Mouse (Mus musculus): ENCODE measurements around the gene 3110009E18Rik.

- no peak for TF ChIP-seq EP300 (IDR thresholded peaks at IDR 0.05; ENCODE audit: low read depth)
- no peak for TF ChIP-seq CTCF (IDR thresholded peaks at IDR 0.05; ENCODE audit: low read depth)
Measured at GRCm38 (mm10) chr1:120190946-120191345, 70.0 kb downstream of the 3110009E18Rik start.
